Mouse (Mus musculus): ENCODE data around the gene Galp.
"Not testable (repeated sequence)": the region's sequence is repeated elsewhere in the genome, so short reads cannot be mapped to it uniquely, and the experiment has no call there.

The Galp gene

DNA sequence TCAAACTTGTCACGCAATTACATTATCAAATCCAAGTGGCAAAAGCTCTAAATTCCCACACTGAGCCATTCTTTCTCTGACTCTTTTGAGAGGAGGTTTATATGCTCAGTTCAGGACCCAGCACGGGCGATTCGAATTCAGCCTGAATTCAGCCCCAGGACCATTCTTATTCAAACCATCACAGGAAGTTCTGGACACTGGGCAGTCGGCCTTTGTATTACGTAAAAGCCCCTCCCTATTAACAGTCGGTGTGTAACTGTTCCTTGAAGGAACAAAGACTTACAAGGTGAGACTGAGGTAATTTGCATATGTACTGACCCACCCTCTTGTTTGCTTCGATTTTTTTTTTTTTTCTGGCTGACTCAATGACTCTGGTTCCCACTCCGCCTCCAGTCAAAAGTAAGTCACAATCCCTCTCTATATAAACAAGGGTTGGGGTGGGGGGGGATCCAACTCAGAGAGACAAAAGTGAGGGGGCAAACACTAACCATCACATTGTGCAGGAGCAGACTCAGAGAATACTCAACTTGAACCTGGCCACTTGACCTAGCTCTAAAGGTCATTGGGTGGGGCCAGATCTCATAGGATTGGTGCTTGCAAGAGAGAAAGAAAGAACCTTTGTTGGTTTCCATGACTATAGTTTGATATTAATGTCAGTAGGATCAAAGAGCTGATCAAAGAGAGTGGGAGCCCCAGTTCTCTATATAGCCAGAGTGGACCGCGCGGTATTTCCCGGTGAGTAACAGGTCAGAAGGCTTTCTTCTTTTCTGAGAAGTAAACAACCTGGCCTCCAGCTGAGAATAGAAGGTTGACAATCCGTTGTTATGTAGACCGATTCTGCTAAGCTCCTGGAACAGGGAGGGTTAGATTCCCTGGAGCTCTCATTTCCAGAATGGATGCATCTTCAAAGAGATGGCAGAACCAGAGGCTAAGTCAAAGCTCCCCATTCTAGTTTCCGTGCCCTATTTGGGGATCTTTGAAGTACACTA is 61.6 kb downstream of the Galp start:
- DNase-seq, result no peak

DNA sequence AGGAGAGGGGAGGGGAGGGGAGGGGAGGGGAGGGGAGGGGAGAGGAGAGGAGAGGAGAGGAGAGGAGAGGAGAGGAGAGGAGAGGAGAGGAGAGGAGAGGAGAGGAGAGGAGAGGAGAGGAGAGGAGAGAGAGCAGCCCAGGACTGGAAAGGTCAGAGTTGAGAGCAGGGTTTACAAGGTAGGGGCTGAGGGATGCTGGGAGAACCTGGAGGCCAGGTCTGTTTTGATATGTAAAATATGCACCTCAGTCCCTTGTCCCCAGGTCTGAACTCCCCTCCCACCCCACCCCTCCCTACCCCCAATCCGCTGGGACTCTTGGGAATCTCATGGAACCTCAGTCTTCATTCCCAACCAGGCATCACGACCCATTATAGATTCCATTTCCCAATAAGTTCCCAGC is 63.1 kb downstream of the Galp start:
- not testable (repeated sequence) for DNase-seq

DNA sequence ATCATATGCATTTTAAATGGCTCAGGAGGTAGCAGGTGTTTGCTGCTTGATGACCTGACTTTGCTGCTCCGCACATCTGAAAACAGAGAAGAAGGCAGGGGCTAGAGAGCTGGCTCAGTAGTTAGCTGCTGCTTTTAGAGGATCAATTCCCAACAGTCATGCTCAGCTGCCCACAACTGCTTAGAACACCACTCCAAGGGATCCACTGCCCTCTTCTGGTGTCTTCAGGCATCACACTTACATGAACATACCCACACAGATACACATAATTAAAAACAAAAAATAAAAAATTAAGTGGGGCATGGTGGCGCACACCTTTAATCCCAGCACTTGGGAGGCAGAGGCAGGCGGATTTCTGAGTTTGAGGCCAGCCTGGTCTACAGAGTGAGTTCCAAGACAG is 65.2 kb downstream of the Galp start:
- DNase-seq, result peak in 1 of 2 experiments; percentile 20

DNA sequence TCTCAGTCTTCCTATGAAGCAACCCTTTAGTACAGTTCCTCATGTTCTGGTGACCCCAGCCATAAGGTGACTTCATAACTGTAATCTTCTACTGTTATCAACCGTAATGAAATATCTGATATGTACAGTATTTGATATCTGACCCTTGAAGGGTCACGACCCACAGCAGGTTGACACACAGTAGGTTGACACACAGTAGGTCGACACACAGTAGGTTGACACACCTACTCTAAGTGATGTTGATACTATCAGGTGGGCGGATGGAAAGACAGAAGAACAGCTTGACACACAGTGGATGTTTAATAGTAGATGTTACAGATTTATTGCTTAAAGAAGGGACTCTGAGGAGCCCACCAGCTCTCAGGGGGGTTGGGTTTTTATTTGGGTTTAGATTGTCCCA is 66.1 kb downstream of the Galp start:
- no peak for DNase-seq

DNA sequence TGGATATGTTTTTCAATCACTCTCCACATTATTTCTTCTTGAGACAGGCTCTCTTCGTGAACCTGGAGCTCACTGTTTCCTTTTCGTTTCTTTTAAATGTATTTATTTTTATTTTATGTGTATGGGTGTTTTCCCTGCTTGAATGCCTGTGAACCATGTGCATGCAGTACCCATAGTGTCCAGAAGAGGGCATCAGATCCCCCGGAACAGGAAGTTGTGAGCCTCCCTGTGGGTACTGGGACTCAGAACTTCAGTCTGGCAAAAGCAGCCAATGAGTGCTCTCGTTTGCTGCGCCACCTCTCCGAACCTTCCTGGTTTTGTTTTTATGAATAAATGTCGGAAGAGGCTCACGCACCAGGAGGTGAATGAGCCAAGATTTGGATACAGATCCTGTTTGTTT is 68.8 kb downstream of the Galp start:
- peak in 1 of 2 experiments; percentile 53 for DNase-seq

All from kidney, postnatal 25 days (tissue).